Mouse (Mus musculus) stomach, embryonic 16.5 days (tissue): ENCODE data around the gene Jmjd1c. TPM values are rescaled to one million over a fixed set of nuclear protein-coding genes. Genes with fewer than 3 reads are reported as not detected.

Experiments used
- ATAC-seq: fragments of 200-750 bp; cut with Nextera tagmentation; 2 replicates; pipeline ENCODE4 v1.8.0; 2017; ENCODE audit warnings: moderate number of reproducible peaks, moderate TSS enrichment; ENCODE audit not compliant: insufficient read depth, low FRiP score
- H3K27ac ChIP-seq: fragments of 300-500 bp; sonication (generic); 2 replicates; pipeline ENCODE4 v1.5.1; 2014; ENCODE audit warnings: low read length
- H3K27me3 ChIP-seq: fragments of 300-500 bp; sonication (generic); 2 replicates; pipeline ENCODE4 v1.6.1; 2014; ENCODE audit warnings: low read length, control low read depth, mixed read lengths; ENCODE audit not compliant: control insufficient read depth, insufficient read depth
- H3K36me3 ChIP-seq: fragments of 300-500 bp; sonication (generic); 2 replicates; pipeline ENCODE4 v1.6.1; 2014; ENCODE audit warnings: low read length; ENCODE audit not compliant: control insufficient read depth, insufficient read depth
- H3K4me1 ChIP-seq: fragments of 300-500 bp; sonication (generic); 2 replicates; pipeline ENCODE4 v1.6.1; 2014; ENCODE audit warnings: low read length, control low read depth, mixed read lengths; ENCODE audit not compliant: control insufficient read depth, insufficient read depth
- H3K4me2 ChIP-seq: fragments of 300-500 bp; sonication (generic); 2 replicates; pipeline ENCODE4 v1.6.1; 2014; ENCODE audit warnings: low read depth, low read length, mixed read lengths
- H3K4me3 ChIP-seq: fragments of 300-500 bp; sonication (generic); replicated peaks from 2 replicates; pipeline ENCODE4 v1.5.1; 2014; ENCODE audit warnings: mild to moderate bottlenecking, low read length
- H3K9ac ChIP-seq: fragments of 300-500 bp; sonication (generic); 2 replicates; pipeline ENCODE4 v1.6.1; 2014; ENCODE audit warnings: low read length
- H3K9me3 ChIP-seq: fragments of 300-500 bp; sonication (generic); replicated peaks from 2 replicates; pipeline ENCODE4 v1.6.1; 2016; ENCODE audit warnings: low read length, control low read depth; ENCODE audit not compliant: control insufficient read depth
- WGBS: fragments of 180-500 bp; shearing (Covaris S2); extraction: QIAGEN DNeasy Blood & Tissue Kit; methylation state at CpG from one replicate; pipeline ENCODE4 v1.1.7; 2014; 5-methylcytosine and 5-hydroxymethylcytosine counted together
- polyA plus RNA-seq: library from polyadenylated mRNA; unstranded; fragments of >200 nt; fragmentation: Nextera tagmentation; extraction: Ambion mirVana; gene quantifications from 2 replicates; pipeline ENCODE4 v1.2.1, GENCODE M21; 2015

Gene Jmjd1c
- polyA plus RNA-seq, 1 experiment from 2014 or later, result 30.3 TPM

DNA sequence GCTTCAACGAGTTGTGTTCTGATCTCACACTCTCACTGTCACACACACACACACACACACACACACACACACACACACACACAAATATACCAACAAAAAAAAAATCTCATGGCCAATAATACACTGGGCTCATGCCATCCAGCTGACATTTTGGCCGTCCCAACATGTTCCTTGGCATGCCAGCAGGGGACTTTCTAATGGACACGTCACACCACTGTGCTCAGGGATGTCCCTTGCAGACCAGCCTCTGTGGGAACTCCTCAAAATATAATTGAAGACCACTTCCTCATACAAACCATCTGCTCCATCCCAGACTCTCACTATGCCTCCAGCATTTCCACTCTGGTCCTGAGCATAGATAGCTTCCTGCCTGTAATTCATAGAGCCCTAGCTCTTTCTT lies 29.5 kb upstream of the Jmjd1c start:
- H3K4me2 ChIP-seq, result no peak overlapping the region
- H3K4me1 ChIP-seq, result peaks cover 14% of the 10 kb centered on the region
- no peaks in the 10 kb centered on the region for H3K27me3 ChIP-seq
- ATAC-seq, result no peak
- no peak overlapping the region for H3K27ac ChIP-seq
- H3K9me3 ChIP-seq, result no peaks in the 10 kb centered on the region
- 81% methylated on average over 3 of the region's 3 CpGs for WGBS
- no peak overlapping the region for H3K4me3 ChIP-seq
- no peak overlapping the region for H3K9ac ChIP-seq
- H3K36me3 ChIP-seq, result no peaks in the 10 kb centered on the region

DNA sequence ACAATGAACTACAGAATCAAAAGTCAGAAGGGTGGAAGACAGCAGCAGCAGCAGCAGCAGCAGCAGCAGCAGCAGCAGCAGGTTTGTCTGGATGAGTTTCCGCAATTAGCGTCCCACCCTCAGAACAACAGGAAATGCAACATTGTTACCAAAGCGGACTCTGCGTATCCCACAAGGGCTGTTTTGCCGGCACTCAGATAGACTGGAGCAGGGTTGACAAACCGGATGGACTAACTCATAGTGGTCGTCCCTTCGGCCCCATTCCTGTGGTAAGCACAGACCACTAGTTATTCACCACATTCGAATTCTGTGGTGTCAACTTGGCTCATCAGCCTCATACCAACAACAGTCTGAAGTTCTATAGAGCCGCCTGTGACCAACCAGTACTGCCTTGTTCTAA lies 26.9 kb upstream of the Jmjd1c start:
- H3K36me3 ChIP-seq, result no peaks in the 10 kb centered on the region
- peaks cover 10% of the 10 kb centered on the region for H3K4me1 ChIP-seq
- no peaks in the 10 kb centered on the region for H3K9me3 ChIP-seq
- no peak for ATAC-seq
- 76% methylated on average over 10 of the region's 10 CpGs for WGBS
- no peak overlapping the region; the same call in 1 of the 2 replicates for H3K9ac ChIP-seq
- no peak overlapping the region for H3K4me3 ChIP-seq
- H3K27ac ChIP-seq, result no peak overlapping the region
- no peaks in the 10 kb centered on the region for H3K27me3 ChIP-seq
- no peak overlapping the region for H3K4me2 ChIP-seq

- ATAC-seq, result no peak
- H3K4me3 ChIP-seq, result no peak overlapping the region
- no peak overlapping the region for H3K4me2 ChIP-seq
- no peak overlapping the region for H3K9ac ChIP-seq
- 0 out of 2 replicates have a peak, but pooled peaks cover 3% of the 10 kb centered on the region for H3K4me1 ChIP-seq
- H3K36me3 ChIP-seq, result no peaks in the 10 kb centered on the region
- no peaks in the 10 kb centered on the region for H3K9me3 ChIP-seq
- WGBS, result 65% methylated on average over 4 of the region's 4 CpGs
- H3K27ac ChIP-seq, result no peak overlapping the region
- no peaks in the 10 kb centered on the region for H3K27me3 ChIP-seq
These were observed 24.5 kb upstream of the Jmjd1c start for GRCm38 (mm10) chr10:67071389-67071788.

DNA sequence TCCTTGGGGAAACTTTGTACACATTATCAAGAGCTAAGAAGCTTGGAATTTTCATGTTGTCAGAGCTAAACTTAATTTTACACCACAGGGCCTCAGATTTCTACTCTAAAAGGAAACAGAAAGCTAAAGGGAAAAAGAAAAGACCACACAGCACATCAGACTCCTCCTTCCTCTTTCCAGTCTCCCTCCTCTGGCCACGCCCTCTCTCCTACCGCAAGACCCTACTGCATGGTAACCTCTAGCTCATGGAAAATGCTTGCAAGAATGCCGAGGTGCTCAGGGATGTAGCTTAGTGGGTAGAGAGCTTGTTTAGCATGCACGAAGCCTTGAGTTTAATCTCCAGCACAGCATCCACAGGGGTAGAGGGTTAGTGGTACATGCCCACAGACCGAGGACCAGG lies 24.0 kb upstream of the Jmjd1c start:
- H3K27ac ChIP-seq, result no peak overlapping the region
- WGBS, result 77% methylated on average over 5 of the region's 5 CpGs
- no peak overlapping the region for H3K9ac ChIP-seq
- H3K4me2 ChIP-seq, result no peak overlapping the region
- 0 out of 2 replicates have a peak, but pooled peaks cover 3% of the 10 kb centered on the region for H3K4me1 ChIP-seq
- H3K36me3 ChIP-seq, result no peaks in the 10 kb centered on the region
- no peaks in the 10 kb centered on the region for H3K9me3 ChIP-seq
- no peak overlapping the region for H3K4me3 ChIP-seq
- no peak for ATAC-seq
- no peaks in the 10 kb centered on the region for H3K27me3 ChIP-seq

DNA sequence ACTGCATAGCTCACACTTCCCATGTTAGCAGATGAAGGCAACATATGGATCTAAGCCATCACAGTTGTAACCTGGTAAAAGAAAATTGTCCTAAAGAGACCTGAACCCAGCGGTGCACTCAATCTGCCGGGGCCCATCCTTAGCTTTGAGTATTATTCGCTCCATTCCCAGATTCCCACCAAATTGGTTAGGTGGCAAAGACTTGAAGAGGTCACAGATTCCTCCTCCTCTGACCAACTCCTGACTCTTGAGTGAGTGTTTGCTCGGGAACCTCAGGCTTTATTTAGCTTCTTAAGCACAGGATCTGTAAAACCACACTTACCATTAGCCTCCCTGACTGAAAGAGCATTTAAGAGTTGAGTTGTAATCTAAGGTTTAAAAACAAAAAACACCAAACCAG lies 23.3 kb upstream of the Jmjd1c start:
- H3K4me1 ChIP-seq, result 0 out of 2 replicates have a peak, but pooled peaks cover 3% of the 10 kb centered on the region
- H3K36me3 ChIP-seq, result no peaks in the 10 kb centered on the region
- no peak for ATAC-seq
- no peak overlapping the region for H3K9ac ChIP-seq
- no peaks in the 10 kb centered on the region for H3K27me3 ChIP-seq
- WGBS, result 85% methylated on average over 4 of the region's 4 CpGs
- no peak overlapping the region for H3K27ac ChIP-seq
- H3K4me3 ChIP-seq, result no peak overlapping the region
- no peaks in the 10 kb centered on the region for H3K9me3 ChIP-seq
- H3K4me2 ChIP-seq, result no peak overlapping the region

DNA sequence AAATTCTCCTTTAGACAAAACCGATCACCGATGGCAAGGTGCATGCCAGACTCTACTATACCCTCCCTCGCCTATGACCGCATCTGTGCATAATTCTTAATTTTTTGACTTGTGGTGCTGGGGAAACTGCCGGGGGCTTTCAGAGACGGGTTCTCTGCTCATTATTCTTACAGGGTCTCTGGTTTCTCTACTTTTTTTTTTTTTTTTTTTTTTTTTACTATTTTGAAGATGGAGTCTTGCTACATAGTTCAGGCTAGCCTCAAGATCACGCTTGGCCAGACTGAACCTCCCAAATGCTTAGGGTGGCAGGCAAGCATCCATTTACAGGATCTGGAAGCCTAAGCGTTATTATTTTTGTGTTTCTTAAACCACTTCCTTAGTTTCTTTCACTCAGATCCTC lies 22.3 kb upstream of the Jmjd1c start:
- Histone ChIP-seq H3K4me1 (0 out of 2 replicates have a peak, but pooled peaks cover 3% of the 10 kb centered on the region), H3K9ac (no peak overlapping the region), H3K36me3 (no peaks in the 10 kb centered on the region), H3K4me3 (no peak overlapping the region), H3K27me3 (no peaks in the 10 kb centered on the region), H3K9me3 (no peaks in the 10 kb centered on the region), H3K27ac (no peak overlapping the region), H3K4me2 (no peak overlapping the region)
- 94% methylated on average over 8 of the region's 8 CpGs for WGBS
- no peak for ATAC-seq

DNA sequence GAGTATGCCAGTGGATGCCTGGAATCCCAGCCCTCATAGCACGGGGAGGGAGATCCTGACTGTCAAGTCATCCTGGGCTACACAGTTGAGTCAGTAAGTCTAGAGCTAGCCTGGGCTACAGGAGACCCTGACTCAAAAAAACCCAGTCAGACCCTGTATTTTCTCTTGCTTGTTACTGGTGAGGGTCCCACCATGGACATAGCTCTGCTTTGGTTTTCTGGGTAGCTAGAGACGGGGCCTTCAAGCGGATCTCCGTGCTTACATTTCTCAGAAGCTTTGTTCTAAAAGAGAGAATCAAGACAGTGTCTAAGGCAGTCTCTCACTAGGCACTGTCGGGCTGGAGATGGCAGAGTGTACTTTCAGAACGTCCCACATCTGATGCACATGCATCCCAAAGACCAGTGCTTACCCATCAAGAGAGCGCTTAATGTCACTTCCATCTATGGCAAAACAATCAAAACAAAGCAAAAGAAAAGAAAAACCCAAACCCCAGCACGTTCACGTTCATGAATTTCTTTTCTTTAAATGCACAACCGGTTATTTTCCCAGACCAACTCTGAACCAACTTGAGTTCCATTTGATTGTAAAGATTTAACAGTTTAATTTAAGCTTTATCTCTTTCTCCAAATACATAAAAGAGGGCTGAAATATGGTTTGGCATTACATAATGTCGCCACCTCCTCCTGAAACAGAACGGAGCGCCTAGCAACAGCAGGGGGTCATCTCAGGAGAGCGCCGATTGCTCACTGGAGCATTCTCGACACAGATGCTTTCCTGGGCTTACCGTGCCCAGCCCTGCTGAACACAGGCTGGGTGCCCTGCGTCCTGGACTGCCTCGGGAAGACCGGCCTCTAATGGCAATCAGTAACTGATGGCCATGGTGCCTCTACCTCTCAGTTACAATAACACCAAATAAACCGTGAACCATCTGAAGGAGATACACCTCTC lies 19.7 kb upstream of the Jmjd1c start:
- H3K27me3 ChIP-seq, result no peaks in the 10 kb centered on the region
- H3K4me3 ChIP-seq, result no peak overlapping the region
- H3K36me3 ChIP-seq, result no peaks in the 10 kb centered on the region
- H3K9ac ChIP-seq, result no peak overlapping the region
- H3K4me1 ChIP-seq, result peaks cover 4% of the 10 kb centered on the region; the same call in 1 of the 2 replicates
- ATAC-seq, result no peak; the same call in 1 of the 2 replicates
- H3K27ac ChIP-seq, result no peak overlapping the region
- H3K9me3 ChIP-seq, result no peaks in the 10 kb centered on the region
- H3K4me2 ChIP-seq, result no peak overlapping the region
- 72% methylated on average over 21 of the region's 21 CpGs for WGBS

DNA sequence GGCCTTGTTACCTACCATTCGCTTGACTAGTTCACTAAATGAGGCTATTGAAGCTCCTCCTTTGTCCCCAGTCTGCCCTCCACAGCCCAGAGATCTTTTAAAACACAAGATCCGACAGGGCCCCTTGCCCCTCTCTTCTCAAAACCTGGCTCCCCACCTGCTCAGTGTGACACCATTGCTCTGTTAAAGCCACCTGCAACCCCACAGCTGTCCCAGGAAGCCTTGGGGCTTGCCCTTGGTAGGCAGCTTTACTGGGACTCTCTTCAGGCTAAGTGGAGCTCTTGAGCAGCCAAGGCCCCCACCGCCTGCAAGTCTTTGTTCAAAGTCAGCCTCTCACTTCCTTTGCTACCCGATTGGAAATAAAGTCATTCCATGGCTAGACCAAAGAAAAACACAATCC lies 16.9 kb upstream of the Jmjd1c start:
- WGBS, result 80% methylated on average over 4 of the region's 4 CpGs
- Histone ChIP-seq H3K4me2 (no peak overlapping the region), H3K9me3 (no peaks in the 10 kb centered on the region), H3K27me3 (no peaks in the 10 kb centered on the region), H3K9ac (no peak overlapping the region), H3K4me3 (no peak overlapping the region), H3K36me3 (no peaks in the 10 kb centered on the region), H3K27ac (no peak overlapping the region), H3K4me1 (peaks cover 5% of the 10 kb centered on the region; the same call in 1 of the 2 replicates)
- no peak for ATAC-seq

DNA sequence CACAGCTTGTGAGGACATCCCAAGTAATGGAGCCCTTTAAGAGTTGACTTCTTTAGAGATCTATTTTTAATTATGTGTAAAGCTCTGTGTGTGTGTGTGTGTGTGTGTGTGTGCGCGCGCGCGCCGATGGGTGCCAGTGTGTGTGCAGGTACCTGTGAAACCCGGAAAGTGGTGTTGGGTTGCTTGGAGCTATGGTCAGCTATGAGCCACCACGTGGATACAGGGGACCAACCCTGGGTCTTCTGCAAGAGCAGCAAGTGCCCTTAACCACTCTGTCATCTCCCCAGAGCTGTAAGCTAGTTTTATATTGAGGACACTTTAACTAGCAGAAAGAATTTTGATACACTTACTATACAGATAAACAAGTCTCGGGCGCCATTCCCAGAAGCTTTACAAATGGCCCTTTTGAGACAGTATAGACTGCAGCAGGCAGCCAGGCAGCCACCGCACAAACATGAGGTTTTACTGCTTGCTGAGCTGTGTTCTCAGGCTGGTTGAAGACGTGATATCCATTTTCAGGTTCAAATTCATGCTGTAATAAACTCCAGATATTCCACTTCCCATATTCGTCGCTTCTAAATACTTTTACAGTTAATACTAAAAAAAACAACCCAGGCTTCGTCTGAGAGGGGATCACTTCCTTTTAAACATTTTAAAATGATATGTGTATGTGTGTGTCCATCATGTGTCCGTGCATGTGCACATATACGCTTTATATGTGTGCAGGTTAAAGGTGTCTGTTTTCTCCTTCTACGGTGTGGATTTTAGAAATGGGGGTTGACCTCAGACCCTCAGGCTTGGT lies 14.5 kb upstream of the Jmjd1c start:
- no peaks in the 10 kb centered on the region for H3K9me3 ChIP-seq
- no peak overlapping the region for H3K4me2 ChIP-seq
- 71% methylated on average over 18 of the region's 18 CpGs for WGBS
- no peak overlapping the region for H3K4me3 ChIP-seq
- no peaks in the 10 kb centered on the region for H3K36me3 ChIP-seq
- no peak overlapping the region for H3K27ac ChIP-seq
- H3K4me1 ChIP-seq, result peaks cover 11% of the 10 kb centered on the region
- no peaks in the 10 kb centered on the region for H3K27me3 ChIP-seq
- 0 out of 2 replicates have a peak, but pooled peaks have one; percentile 37 for ATAC-seq
- H3K9ac ChIP-seq, result no peak overlapping the region
